Mouse (Mus musculus) thymus, adult 2 months (tissue): ENCODE data around the gene Nectin3. TPM values are rescaled to one million over a fixed set of nuclear protein-coding genes. Genes with fewer than 3 reads are reported as not detected.

ENCODE experiments used
- DNase-seq: peaks from one replicate; pipeline ENCODE4 v3.0.0; 2021
- H3K27ac ChIP-seq: fragments of 200-500 bp; 2 replicates; pipeline ENCODE4 v1.5.1; 2012; ENCODE audit warnings: low read length, control low read depth; ENCODE audit not compliant: control insufficient read depth, insufficient read depth
- H3K27me3 ChIP-seq: fragments of 200-500 bp; 2 replicates; pipeline ENCODE4 v1.6.1; 2012; ENCODE audit warnings: mild to moderate bottlenecking, low read length, moderate library complexity, mixed read lengths; ENCODE audit not compliant: control insufficient read depth, insufficient read depth
- H3K36me3 ChIP-seq: fragments of 200-500 bp; 2 replicates; pipeline ENCODE4 v1.6.1; 2012; ENCODE audit warnings: mild to moderate bottlenecking, low read length, moderate library complexity; ENCODE audit not compliant: control insufficient read depth, insufficient read depth
- H3K4me1 ChIP-seq: fragments of 200-500 bp; replicated peaks from 2 replicates; pipeline ENCODE4 v1.6.1; 2012; ENCODE audit warnings: low read length; ENCODE audit not compliant: control insufficient read depth, insufficient read depth
- H3K4me3 ChIP-seq: fragments of 200-500 bp; 2 replicates; pipeline ENCODE4 v1.5.1; 2012; ENCODE audit warnings: mild to moderate bottlenecking, low read length, control low read depth, moderate library complexity; ENCODE audit not compliant: control insufficient read depth, insufficient read depth
- CTCF ChIP-seq: fragments of 200-500 bp; IDR thresholded peaks from 2 replicates; pipeline ENCODE4 v1.5.1; 2012; ENCODE audit warnings: mild to moderate bottlenecking, control low read depth, low read length, moderate library complexity, borderline replicate concordance; ENCODE audit not compliant: control insufficient read depth, poor library complexity, insufficient read depth; ENCODE audit errors: extremely low read depth
- POLR2A ChIP-seq: fragments of 200-500 bp; IDR thresholded peaks from 2 replicates; pipeline ENCODE4 v1.6.1; 2012; ENCODE audit warnings: mild to moderate bottlenecking, low read length, control low read depth, moderate library complexity; ENCODE audit not compliant: control insufficient read depth, poor library complexity, insufficient read depth; ENCODE audit errors: extremely low read depth
- WGBS: fragments of 180-500 bp; shearing (Covaris S2); methylation state at CpG from one replicate; pipeline ENCODE4 v1.1.7; 2018; 5-methylcytosine and 5-hydroxymethylcytosine counted together
- polyA plus RNA-seq: library from polyadenylated mRNA; depleted of rRNA; stranded (reverse); fragments of >200 nt; gene quantifications from 2 replicates; pipeline ENCODE4 v1.2.3, GENCODE M21; 2012

Gene Nectin3
- polyA plus RNA-seq, 1 experiment, result 1.5 TPM

DNA sequence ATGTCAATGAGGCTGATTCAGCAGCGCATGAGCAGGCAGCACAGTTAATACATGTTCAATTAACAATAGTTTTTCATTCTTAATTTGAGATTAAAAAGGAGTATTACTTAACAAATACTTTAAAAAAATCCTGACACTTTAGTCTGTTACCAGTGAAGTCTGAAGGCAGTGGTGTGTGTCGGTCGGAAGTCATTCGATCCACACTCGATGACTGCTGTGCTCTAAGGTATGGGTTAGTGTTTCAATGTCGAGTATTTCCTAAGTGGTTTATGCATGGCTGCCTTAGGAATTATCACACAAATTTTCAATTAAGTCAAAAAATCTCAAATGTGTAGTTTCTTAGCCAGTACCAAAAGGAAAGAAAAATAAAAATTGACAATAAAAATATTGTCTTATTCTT lies 49.3 kb downstream of the Nectin3 start:
- WGBS, result 94% methylated on average over 6 of the region's 6 CpGs
- Histone ChIP-seq H3K4me3 (no peak overlapping the region), H3K27ac (no peak overlapping the region), H3K4me1 (no peaks in the 10 kb centered on the region), H3K36me3 (no peaks in the 10 kb centered on the region), H3K27me3 (no peaks in the 10 kb centered on the region)
- TF ChIP-seq CTCF (no peak), POLR2A (no peak)
- DNase-seq, result no peak

- TF ChIP-seq POLR2A (no peak), CTCF (no peak)
- H3K4me3 ChIP-seq, result no peak overlapping the region
- no peak overlapping the region for H3K27ac ChIP-seq
- WGBS, result 90% methylated on average over 5 of the region's 5 CpGs
- no peaks in the 10 kb centered on the region for H3K36me3 ChIP-seq
- DNase-seq, result no peak
- H3K4me1 ChIP-seq, result no peaks in the 10 kb centered on the region
- no peaks in the 10 kb centered on the region for H3K27me3 ChIP-seq
These were observed 67.0 kb downstream of the Nectin3 start for GRCm38 (mm10) chr16:46431317-46431716.

DNA sequence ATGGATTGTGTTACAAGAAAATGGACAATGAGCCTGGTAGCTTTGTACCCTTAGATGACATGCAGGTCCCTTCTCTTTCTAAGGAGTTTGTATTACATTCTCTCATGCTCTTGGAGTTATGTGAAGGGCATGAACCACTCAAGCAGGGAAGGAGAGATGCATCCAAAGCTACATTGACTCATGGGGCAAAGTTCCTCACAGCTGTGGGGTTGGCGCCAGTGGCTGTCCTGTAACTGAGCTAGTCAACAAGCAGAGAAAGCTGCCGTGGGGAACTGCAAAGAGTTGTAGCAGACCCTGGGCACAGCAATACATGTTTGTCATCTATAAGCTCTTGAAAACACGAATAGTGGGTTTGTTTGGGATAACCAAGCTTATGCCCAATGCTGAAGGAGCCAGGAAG lies 82.1 kb downstream of the Nectin3 start:
- Histone ChIP-seq H3K27me3 (no peaks in the 10 kb centered on the region), H3K4me1 (no peaks in the 10 kb centered on the region), H3K27ac (no peak overlapping the region), H3K4me3 (no peak overlapping the region), H3K36me3 (no peaks in the 10 kb centered on the region)
- DNase-seq, result no peak
- TF ChIP-seq CTCF (no peak), POLR2A (no peak)
- WGBS, result 84% methylated on average over 3 of the region's 3 CpGs

DNA sequence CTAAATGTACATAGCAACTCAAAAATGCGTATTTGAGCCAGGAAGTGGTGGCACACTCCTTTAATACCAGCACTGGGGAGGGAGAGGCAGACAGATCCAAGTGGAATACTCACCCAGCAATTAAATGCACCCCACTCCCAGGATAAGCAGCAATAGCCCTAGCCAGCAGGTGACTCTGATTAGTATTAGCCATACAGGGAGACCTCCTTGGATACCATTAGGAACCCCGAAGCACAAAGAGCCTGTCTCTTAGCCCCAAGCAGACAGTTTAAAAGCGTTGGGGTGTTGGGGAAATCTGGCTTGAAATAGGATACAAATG lies 87.6 kb downstream of the Nectin3 start:
- DNase-seq, result no peak
- no peaks in the 10 kb centered on the region for H3K4me1 ChIP-seq
- H3K27me3 ChIP-seq, result no peaks in the 10 kb centered on the region
- H3K27ac ChIP-seq, result no peak overlapping the region
- 94% methylated on average over 3 of the region's 3 CpGs for WGBS
- no peaks in the 10 kb centered on the region for H3K36me3 ChIP-seq
- H3K4me3 ChIP-seq, result no peak overlapping the region
- TF ChIP-seq CTCF (no peak), POLR2A (no peak)

- no peak for TF ChIP-seq POLR2A
- TF ChIP-seq CTCF, result no peak
- no peaks in the 10 kb centered on the region for H3K27me3 ChIP-seq
- H3K4me3 ChIP-seq, result no peak overlapping the region
- 68% methylated on average over 6 of the region's 6 CpGs for WGBS
- H3K36me3 ChIP-seq, result no peaks in the 10 kb centered on the region
- H3K4me1 ChIP-seq, result no peaks in the 10 kb centered on the region
- no peak overlapping the region for H3K27ac ChIP-seq
- no peak for DNase-seq
These were observed 88.1 kb downstream of the Nectin3 start for GRCm38 (mm10) chr16:46410053-46410738.

DNA sequence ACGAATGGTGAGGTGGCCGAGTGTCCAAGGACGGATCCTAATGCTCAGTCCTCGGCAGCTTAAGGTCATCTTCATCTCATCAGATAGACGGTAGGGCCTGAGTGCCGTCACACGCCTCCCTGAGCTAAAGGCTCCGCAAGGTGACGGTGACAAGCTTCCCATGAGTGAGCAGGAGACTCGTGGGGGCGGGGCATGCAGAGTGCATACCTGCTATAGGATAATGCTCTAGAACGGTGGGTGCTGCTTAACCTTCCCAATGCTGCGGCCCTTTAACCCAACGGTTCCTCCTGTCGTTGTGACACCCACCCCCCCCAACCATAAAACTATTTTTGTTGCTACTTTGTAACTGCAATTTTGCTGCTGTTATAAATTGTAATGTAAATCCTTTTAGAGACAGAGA lies 90.3 kb downstream of the Nectin3 start:
- TF ChIP-seq POLR2A, result no peak
- no peak for TF ChIP-seq CTCF
- no peak for DNase-seq
- 98% methylated on average over 15 of the region's 15 CpGs for whole genome bisulfite sequencing
- Histone ChIP-seq H3K36me3 (no peaks in the 10 kb centered on the region), H3K27me3 (no peaks in the 10 kb centered on the region), H3K4me1 (no peaks in the 10 kb centered on the region), H3K27ac (no peak overlapping the region), H3K4me3 (no peak overlapping the region)
